Mouse (Mus musculus): ENCODE data around the gene Iqschfp. TPM values are rescaled to one million over a fixed set of nuclear protein-coding genes. Genes with fewer than 3 reads are reported as not detected.

Gene Iqschfp
- polyA plus RNA-seq, 1 experiment from 2014 or later: 0.10 TPM

DNA sequence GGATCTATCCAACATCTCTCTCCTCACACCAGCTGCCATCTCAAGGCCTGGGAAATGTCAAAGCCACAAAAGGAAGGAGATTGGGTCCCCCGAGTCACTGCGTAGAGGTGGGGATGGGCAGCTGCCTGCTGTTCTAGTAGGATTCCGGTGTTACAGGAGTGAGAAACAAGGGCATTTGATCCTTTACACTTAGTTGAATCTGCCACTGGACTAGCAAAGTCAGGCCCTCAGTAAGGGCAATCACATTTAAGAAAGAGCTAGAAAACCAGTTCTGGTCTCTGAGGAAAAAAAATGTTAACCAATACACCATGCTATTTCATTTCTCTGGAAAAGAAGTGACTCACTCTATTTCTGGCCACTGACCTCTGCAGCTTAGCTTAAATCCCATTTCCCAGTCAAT lies 738.8 kb downstream of the Iqschfp start:
- Histone ChIP-seq H3K36me3 (no peaks in the 10 kb centered on the region; the same call in 1 of the 2 replicates), H3K27me3 (replicated peaks) (no peaks in the 10 kb centered on the region), H3K9ac (no peak overlapping the region), H3K9me3 (no peaks in the 10 kb centered on the region), H3K4me1 (no peaks in the 10 kb centered on the region), H3K4me2 (no peak overlapping the region), H3K4me3 (replicated peaks) (no peak overlapping the region), H3K27ac (no peak overlapping the region)
- ATAC-seq (ENCODE audit: insufficient read depth, low FRiP score, low read depth): no peak
- 72% methylated on average over 3 of the region's 3 CpGs for WGBS

DNA sequence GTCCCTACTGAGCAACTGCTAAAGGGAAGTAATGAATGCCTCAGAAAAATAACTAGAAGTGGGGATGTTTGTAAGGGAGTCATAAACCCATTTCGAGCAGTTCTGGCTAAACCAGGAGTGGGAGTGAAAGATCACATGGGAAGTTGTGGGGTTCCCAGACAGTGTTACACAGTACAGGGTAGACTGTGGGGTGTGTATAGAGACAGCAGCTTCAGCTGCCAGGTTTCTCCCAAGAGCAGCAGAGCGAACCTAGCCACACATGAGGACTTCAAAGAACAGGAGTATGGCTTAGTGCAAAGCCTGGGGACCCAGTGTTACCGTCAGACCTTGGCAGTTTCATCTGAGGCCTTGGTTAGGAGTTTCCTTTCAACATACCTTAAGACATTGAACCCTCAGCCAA lies 740.7 kb downstream of the Iqschfp start:
- H3K9ac ChIP-seq: no peak overlapping the region
- 84% methylated on average over 3 of the region's 3 CpGs for WGBS

DNA sequence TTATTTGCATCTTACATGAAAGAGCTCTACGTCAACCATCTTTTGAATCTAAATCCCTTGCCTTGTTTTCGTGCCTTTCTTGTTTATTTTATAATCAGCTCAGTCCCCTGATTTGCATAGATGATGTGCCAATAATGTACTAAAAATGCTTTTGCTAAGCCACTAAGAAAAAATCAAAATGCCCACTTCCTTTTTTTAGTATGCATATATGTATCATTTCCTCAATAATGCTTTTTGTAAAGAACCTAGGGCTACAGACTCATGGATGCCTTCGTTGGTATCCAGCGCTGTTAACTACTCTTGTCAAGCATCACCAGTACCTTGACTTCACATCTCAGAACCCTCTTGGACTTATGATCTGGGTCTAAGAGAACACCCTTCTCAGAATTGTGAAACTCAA lies 741.5 kb downstream of the Iqschfp start:
- Histone ChIP-seq H3K9ac (no peak overlapping the region), H3K4me1 (no peaks in the 10 kb centered on the region), H3K4me3 (replicated peaks) (no peak overlapping the region), H3K27me3 (replicated peaks) (no peaks in the 10 kb centered on the region), H3K36me3 (no peaks in the 10 kb centered on the region), H3K27ac (no peak overlapping the region), H3K9me3 (no peaks in the 10 kb centered on the region), H3K4me2 (no peak overlapping the region)
- no peak for ATAC-seq (ENCODE audit: insufficient read depth, low FRiP score, low read depth)
- 91% methylated on average over 4 of the region's 4 CpGs for WGBS

More for the DNA sequence above, 740.7 kb downstream of the Iqschfp start:
- H3K9me3 ChIP-seq: no peaks in the 10 kb centered on the region
- no peak overlapping the region for H3K4me2 ChIP-seq
- H3K4me1 ChIP-seq: no peaks in the 10 kb centered on the region
- H3K27ac ChIP-seq: no peak overlapping the region
- H3K4me3 ChIP-seq (replicated peaks): no peak overlapping the region
- H3K36me3 ChIP-seq: no peaks in the 10 kb centered on the region
- no peaks in the 10 kb centered on the region for H3K27me3 ChIP-seq (replicated peaks)
- ATAC-seq (ENCODE audit: insufficient read depth, low FRiP score, low read depth): no peak

DNA sequence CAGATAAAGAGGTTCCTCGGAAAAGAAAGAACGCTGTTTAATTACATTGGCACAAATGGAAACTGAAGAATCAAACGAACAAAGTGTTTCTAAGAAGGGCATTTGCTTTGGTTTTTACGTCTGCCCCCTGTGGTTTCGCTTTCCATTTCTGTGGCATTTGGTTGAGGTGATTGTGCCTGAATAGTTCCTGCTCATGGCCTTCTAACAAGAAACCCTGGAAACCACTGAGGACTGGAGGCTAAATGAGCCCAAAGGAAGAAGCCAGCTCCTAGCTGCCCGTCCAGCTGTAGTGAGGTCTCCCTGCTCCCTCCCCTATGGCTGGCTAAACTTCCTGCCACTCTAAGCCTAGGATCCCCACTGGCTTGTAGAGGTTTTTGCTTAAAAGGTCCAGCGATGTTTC lies 745.9 kb downstream of the Iqschfp start:
- no peak overlapping the region for H3K4me2 ChIP-seq
- ATAC-seq (ENCODE audit: insufficient read depth, low FRiP score, low read depth): no peak
- no peak overlapping the region for H3K9ac ChIP-seq
- no peak overlapping the region for H3K27ac ChIP-seq
- H3K36me3 ChIP-seq: no peaks in the 10 kb centered on the region
- H3K4me3 ChIP-seq (replicated peaks): no peak overlapping the region
- no peaks in the 10 kb centered on the region for H3K9me3 ChIP-seq
- 53% methylated on average over 7 of the region's 7 CpGs for WGBS
- no peaks in the 10 kb centered on the region for H3K27me3 ChIP-seq (replicated peaks)
- H3K4me1 ChIP-seq: no peaks in the 10 kb centered on the region

DNA sequence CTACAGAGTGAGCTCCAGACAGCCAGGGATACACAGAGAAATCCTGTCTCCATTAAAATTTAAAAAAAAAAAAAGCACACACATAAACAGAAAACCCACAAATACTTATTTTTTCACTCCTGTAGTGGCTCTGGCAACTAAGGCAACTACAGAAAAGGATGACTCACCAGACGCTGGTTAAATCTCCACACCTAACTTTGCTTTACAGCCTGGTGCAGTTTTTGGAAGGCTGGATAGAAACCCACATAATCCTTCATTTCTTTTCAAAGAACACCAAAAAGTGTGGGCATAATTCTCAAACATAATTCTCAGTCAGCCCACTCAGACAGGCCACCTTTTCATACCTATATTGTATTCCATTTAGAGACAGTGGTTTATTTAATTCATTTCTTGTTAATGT lies 746.7 kb downstream of the Iqschfp start:
- no peak for ATAC-seq (ENCODE audit: insufficient read depth, low FRiP score, low read depth)
- Histone ChIP-seq H3K36me3 (no peaks in the 10 kb centered on the region), H3K4me3 (replicated peaks) (no peak overlapping the region), H3K4me1 (no peaks in the 10 kb centered on the region), H3K27me3 (replicated peaks) (no peaks in the 10 kb centered on the region), H3K4me2 (no peak overlapping the region), H3K9ac (no peak overlapping the region), H3K27ac (no peak overlapping the region), H3K9me3 (no peaks in the 10 kb centered on the region)
- WGBS: 79% methylated on average over 1 of the region's 1 CpGs

DNA sequence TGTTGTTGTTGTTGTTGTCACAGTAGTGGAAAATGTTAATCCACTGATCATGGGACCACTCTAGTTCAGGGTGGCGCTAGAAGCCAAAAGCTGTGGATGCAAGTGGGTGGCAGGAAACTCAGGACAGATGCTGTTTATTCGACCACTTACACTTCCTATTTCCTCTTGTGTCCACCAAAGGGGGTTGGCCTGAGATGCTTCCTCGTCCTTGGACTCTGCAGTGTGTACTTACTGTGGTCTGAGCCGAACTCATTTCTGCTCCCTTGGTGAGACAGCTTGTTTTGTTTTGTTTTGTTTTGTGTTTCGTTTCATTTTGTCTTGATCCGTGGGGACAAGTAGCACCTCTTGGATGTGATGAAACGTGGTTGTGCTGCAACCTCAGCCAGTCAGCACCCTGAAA lies 750.9 kb downstream of the Iqschfp start:
- 77% methylated on average over 7 of the region's 7 CpGs for WGBS
- H3K4me3 ChIP-seq (replicated peaks): no peak overlapping the region
- no peak overlapping the region for H3K4me2 ChIP-seq
- no peak overlapping the region for H3K27ac ChIP-seq
- no peaks in the 10 kb centered on the region for H3K36me3 ChIP-seq
- no peak overlapping the region for H3K9ac ChIP-seq
- H3K27me3 ChIP-seq (replicated peaks): no peaks in the 10 kb centered on the region
- no peak for ATAC-seq (ENCODE audit: insufficient read depth, low FRiP score, low read depth)
- H3K4me1 ChIP-seq: no peaks in the 10 kb centered on the region
- H3K9me3 ChIP-seq: no peaks in the 10 kb centered on the region

DNA sequence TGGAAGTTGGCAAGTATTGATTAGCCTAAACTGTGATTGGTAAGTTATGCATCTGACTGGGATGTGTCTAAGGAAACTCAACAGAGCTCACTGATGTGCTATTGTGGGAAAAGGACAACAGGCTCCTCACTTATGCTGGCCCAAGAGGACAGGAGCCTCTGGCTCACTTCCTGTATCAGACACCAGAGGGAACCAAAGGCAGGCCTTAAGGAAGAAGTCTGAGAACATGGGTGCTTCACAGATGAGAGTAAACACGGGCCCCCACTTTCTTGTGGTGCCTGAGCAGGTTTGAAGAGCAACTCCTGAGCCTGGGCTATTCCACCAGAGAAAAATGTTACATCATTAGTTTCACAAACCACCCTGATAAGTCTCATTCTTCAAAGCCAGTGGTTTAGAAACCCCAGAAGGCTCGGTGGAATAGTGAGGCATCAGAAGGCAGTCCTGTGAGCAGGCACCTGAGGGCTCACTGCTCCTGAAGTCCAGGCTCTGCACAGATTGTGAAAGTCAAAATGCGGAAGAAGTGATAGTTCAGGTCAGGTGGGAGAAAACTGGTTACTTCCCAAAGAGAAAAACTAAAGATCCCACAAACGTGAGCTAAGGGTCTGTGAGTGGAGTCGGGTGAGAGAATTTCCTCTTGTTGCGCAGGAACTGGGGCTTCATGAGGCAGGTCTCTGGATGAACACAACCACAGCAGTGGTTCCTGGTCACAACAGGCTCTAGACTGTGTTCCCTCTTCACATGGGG lies 754.5 kb downstream of the Iqschfp start:
- Histone ChIP-seq H3K9ac (no peak overlapping the region), H3K27me3 (replicated peaks) (no peaks in the 10 kb centered on the region), H3K4me2 (no peak overlapping the region), H3K4me1 (no peaks in the 10 kb centered on the region), H3K9me3 (no peaks in the 10 kb centered on the region), H3K27ac (no peak overlapping the region), H3K36me3 (no peaks in the 10 kb centered on the region), H3K4me3 (replicated peaks) (no peak overlapping the region)
- no peak for ATAC-seq (ENCODE audit: insufficient read depth, low FRiP score, low read depth)
- WGBS: 78% methylated on average over 6 of the region's 6 CpGs

DNA sequence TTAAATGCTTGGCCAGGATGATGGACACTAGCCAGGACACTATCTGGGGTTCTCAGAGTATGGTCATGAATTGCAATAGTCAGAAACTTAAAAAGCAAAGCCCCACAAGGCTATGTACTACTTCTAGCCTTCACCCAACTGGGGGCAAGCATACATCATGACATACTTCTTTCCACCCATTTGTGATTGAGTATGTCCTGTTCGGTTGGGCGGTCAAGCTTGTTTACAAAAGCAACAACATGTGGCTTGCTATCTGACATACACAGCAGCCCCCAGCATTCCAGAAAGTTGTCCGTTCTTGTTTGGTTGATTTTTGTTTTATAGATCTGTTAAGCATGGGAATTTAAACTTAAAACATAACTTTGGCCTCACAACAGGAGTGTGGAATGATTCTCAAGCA lies 755.2 kb downstream of the Iqschfp start:
- H3K27ac ChIP-seq: no peak overlapping the region
- 69% methylated on average over 3 of the region's 3 CpGs for WGBS
- no peaks in the 10 kb centered on the region for H3K9me3 ChIP-seq
- H3K4me1 ChIP-seq: no peaks in the 10 kb centered on the region
- no peak overlapping the region for H3K4me3 ChIP-seq (replicated peaks)
- H3K4me2 ChIP-seq: no peak overlapping the region
- H3K36me3 ChIP-seq: no peaks in the 10 kb centered on the region
- no peaks in the 10 kb centered on the region for H3K27me3 ChIP-seq (replicated peaks)
- H3K9ac ChIP-seq: no peak overlapping the region
- ATAC-seq (ENCODE audit: insufficient read depth, low FRiP score, low read depth): no peak

DNA sequence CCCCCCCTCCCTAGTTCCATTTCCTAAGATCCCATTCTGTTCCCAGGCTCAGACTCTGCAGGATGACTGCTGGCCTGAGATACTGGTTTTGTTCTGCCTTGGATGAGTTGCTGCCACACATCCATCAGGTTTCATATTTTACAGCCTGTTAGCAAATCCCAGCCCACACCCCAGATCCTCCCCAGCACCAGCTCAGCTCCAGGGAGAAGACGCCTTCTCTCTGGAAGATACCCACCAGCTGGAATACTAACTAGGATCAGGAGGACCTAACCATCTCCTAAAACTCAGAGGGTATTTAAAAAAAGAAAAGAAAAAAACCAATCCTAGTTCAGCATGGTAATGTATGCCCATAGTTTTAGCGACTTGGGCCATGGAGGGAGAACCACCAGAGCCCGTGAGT lies 758.2 kb downstream of the Iqschfp start:
- H3K4me1 ChIP-seq: no peaks in the 10 kb centered on the region
- no peak overlapping the region for H3K4me2 ChIP-seq
- no peak overlapping the region for H3K9ac ChIP-seq
- no peaks in the 10 kb centered on the region for H3K27me3 ChIP-seq (replicated peaks)
- 86% methylated on average over 3 of the region's 3 CpGs for WGBS
- no peaks in the 10 kb centered on the region for H3K9me3 ChIP-seq
- ATAC-seq (ENCODE audit: insufficient read depth, low FRiP score, low read depth): no peak
- no peak overlapping the region for H3K4me3 ChIP-seq (replicated peaks)
- no peak overlapping the region for H3K27ac ChIP-seq
- no peaks in the 10 kb centered on the region for H3K36me3 ChIP-seq

DNA sequence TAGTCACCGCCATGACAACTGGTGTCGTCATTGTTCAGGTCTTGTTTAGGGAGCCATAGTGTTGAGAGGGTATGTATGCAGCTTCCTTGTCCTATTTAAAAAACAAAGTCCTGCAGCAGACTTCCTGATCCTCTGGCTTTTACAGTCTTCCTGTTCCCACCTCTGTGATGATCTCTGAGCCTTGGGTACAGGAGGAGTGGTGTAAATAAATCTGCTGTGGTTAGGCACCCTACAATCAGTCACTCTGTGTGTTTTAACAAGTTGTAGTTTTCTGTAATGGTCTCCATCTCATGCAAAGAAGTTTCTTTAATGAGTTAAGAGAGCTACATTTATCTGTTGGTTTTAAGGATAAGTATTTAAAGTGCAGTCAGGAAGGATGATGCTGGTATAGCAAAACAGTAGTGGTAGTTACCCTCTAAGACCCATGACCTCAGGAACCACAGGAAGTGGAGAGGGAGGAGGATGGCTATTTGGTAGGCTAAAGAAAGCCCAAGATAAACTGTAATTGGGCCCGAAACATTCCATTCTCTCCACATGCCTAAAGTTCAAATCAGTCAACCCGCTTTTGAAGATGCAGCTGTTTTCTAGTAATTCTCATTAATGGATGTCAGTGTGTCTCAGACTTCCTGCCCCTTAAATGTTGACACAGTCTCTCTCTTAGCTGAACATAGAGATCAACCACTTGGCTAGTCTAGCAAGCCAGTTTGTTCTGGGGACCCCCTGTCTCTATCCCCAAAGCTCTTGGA lies 764.7 kb downstream of the Iqschfp start:
- Histone ChIP-seq H3K4me3 (replicated peaks) (no peak overlapping the region), H3K27me3 (replicated peaks) (no peaks in the 10 kb centered on the region), H3K4me2 (no peak overlapping the region), H3K27ac (no peak overlapping the region), H3K36me3 (no peaks in the 10 kb centered on the region), H3K9ac (no peak overlapping the region), H3K4me1 (no peaks in the 10 kb centered on the region), H3K9me3 (no peaks in the 10 kb centered on the region)
- no peak for ATAC-seq (ENCODE audit: insufficient read depth, low FRiP score, low read depth)
- 73% methylated on average over 4 of the region's 4 CpGs for WGBS

DNA sequence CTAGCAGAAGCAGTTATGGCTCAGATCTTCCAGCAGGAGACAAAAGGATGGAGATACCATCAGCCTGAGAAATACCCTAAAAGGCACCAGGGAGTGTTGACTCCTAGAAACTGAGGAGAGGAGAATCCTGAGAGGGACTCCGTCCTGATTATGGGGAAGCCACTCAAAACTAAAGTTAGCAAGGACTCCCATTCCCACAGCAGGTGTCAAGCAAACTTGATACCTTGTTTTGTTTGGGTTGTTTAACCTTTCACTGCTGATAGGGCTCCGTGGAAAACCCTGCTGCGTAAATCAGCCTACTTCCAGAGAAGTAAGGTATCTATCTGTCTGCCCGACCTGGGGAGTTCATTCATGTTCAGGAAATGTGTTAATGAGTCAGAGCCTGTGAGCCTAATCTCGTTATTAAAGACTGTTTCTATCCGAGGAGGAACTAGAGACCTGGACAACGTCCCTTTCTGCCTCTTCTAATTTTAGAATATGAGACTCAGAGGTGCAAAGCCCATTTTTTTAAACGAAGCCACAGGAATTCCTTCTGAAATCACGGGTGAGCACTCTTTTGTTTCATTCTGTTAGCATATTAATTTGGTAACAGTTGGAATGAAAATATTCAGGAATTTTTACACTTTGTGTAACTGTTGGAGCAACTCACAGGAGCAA lies 765.7 kb downstream of the Iqschfp start:
- Histone ChIP-seq H3K4me2 (no peak overlapping the region), H3K36me3 (no peaks in the 10 kb centered on the region), H3K9me3 (no peaks in the 10 kb centered on the region), H3K27me3 (replicated peaks) (no peaks in the 10 kb centered on the region), H3K4me3 (replicated peaks) (no peak overlapping the region), H3K9ac (no peak overlapping the region), H3K4me1 (no peaks in the 10 kb centered on the region), H3K27ac (no peak overlapping the region)
- ATAC-seq (ENCODE audit: insufficient read depth, low FRiP score, low read depth): no peak
- 25% methylated on average over 9 of the region's 9 CpGs for WGBS

DNA sequence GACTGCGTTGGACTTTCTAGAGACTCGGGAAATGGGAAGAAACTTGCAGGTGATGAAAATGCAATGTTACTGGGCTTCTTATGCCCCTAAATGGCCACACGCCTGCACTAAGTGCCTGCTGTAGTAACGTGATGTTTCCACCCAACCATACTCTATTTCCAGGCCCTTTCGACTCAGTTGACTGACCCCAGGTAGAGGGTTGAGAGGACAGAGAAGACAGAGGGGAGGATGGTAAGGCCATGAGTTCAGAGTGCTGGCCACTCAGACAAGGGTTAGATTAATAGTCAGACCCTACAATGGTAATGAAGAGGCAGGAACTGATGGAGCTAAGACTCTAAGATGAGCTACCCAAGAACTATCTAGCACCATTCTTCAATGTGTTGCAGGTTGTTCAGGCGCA lies 768.0 kb downstream of the Iqschfp start:
- no peak overlapping the region for H3K27ac ChIP-seq
- H3K9me3 ChIP-seq: no peaks in the 10 kb centered on the region
- WGBS: 95% methylated on average over 6 of the region's 6 CpGs
- no peak overlapping the region for H3K9ac ChIP-seq
- H3K4me3 ChIP-seq (replicated peaks): no peak overlapping the region
- no peaks in the 10 kb centered on the region for H3K27me3 ChIP-seq (replicated peaks)
- no peak overlapping the region for H3K4me2 ChIP-seq
- no peak for ATAC-seq (ENCODE audit: insufficient read depth, low FRiP score, low read depth)
- H3K36me3 ChIP-seq: no peaks in the 10 kb centered on the region
- H3K4me1 ChIP-seq: no peaks in the 10 kb centered on the region
